Mouse (Mus musculus) kidney, adult 2 months (tissue): ENCODE measurements around the gene Ids. TPM values are rescaled to one million over a fixed set of nuclear protein-coding genes. Genes with fewer than 3 reads are reported as not detected.
A peak's percentile ranks its signal among the peaks of the same experiment; 100 is the strongest.
"Not testable (repeated sequence)": the region's sequence is repeated elsewhere in the genome, so short reads cannot be mapped to it uniquely, and the experiment has no call there.

Source experiments
- DNase-seq: peaks from one replicate; pipeline ENCODE4 v3.0.0; 2021
- H3K27ac ChIP-seq: fragments of 200-500 bp; 2 replicates; pipeline ENCODE4 v1.5.1; 2012; ENCODE audit warnings: low read depth, low read length, control low read depth, inconsistent platforms; ENCODE audit not compliant: insufficient read depth
- H3K27me3 ChIP-seq: fragments of 200-500 bp; replicated peaks from 2 replicates; pipeline ENCODE4 v1.6.1; 2012; ENCODE audit warnings: mild to moderate bottlenecking, moderate library complexity, low read length, inconsistent platforms; ENCODE audit not compliant: control insufficient read depth, insufficient read depth
- H3K36me3 ChIP-seq: fragments of 200-500 bp; 2 replicates; pipeline ENCODE4 v1.6.1; 2012; ENCODE audit warnings: mild to moderate bottlenecking, moderate library complexity, low read length, inconsistent platforms; ENCODE audit not compliant: control insufficient read depth, insufficient read depth
- H3K4me1 ChIP-seq: fragments of 200-500 bp; 2 replicates; pipeline ENCODE4 v1.6.1; 2011; ENCODE audit warnings: low read length; ENCODE audit not compliant: control insufficient read depth, insufficient read depth
- H3K4me3 ChIP-seq: fragments of 200-500 bp; 2 replicates; pipeline ENCODE4 v1.5.1; 2011; ENCODE audit warnings: mild to moderate bottlenecking, low read depth, low read length, control low read depth; ENCODE audit not compliant: insufficient read depth
- CTCF ChIP-seq: fragments of 200-500 bp; conservative IDR thresholded peaks from 2 replicates; pipeline ENCODE4 v1.5.1; 2011; ENCODE audit warnings: low read depth, mild to moderate bottlenecking, control low read depth, low read length, moderate library complexity, mixed read lengths; ENCODE audit not compliant: insufficient read depth, insufficient read length
- POLR2A ChIP-seq: fragments of 200-500 bp; IDR thresholded peaks from one replicate; pipeline ENCODE4 v1.6.1; 2011; ENCODE audit warnings: low read depth, low read length, control low read depth
- WGBS: fragments of 180-500 bp; shearing (Covaris S2); methylation state at CpG from one replicate; pipeline ENCODE4 v1.1.7; 2018; 5-methylcytosine and 5-hydroxymethylcytosine counted together
- polyA plus RNA-seq: library from polyadenylated mRNA; depleted of rRNA; stranded (reverse); fragments of >200 nt; gene quantifications from 2 replicates; pipeline ENCODE4 v1.2.3, GENCODE M21; 2012; rRNA removed

Ids gene
- 40.7 and 42.4 TPM in 2 replicates for polyA plus RNA-seq

DNA sequence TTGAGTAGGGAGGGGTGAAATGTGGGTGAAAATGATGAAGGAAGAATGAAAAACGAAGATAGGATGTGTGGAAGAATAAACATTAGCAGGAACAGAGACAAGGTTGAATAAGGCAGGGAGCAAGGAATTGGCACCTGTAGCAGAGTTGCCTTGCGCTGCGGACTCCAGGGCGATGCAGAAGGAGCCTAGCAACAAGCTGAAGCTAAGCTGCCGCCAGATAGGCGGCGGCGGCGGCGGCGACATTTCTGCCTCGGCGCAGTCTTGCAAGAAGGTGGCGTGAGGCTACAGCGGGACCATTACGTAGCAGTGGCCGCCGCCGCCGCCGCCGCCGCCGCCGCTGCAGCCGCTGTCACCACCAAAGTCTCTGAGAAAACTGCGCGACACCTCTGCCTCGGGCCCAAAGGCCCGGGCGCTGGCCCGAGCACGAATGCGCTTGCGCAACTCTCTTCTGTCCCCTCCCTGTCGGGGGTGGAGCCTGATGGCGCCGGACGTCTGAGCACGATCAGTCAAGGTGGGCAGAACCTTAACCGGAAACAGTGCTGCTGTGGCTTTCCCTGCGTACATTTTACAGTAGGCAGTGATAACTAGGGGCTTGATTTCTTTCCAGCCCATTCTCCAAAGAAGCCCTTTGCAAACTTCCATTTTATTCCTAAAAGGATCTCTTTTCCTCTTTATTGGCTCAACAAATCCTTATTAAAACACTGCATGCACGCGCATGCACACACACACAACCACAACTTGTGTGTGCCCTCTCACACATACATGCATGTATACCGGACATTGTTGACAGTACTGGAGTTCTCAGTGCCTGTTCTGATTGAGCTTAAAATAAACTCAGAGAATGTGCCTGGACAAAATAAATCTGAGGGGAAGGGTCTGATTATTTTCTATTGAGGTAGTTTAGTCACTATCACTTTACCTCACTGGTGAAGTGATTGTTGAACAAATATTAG, at the start of gene Ids:
Gene Ids, minus strand, starts transcription at position 424 of the 953 bp plus-strand sequence.
- WGBS: 5% methylated on average over 43 of the region's 45 CpGs
- Histone ChIP-seq H3K4me3 (peak within 1 kb of the TSS; percentile 76), H3K27ac (no peak within 1 kb of the TSS)

DNA sequence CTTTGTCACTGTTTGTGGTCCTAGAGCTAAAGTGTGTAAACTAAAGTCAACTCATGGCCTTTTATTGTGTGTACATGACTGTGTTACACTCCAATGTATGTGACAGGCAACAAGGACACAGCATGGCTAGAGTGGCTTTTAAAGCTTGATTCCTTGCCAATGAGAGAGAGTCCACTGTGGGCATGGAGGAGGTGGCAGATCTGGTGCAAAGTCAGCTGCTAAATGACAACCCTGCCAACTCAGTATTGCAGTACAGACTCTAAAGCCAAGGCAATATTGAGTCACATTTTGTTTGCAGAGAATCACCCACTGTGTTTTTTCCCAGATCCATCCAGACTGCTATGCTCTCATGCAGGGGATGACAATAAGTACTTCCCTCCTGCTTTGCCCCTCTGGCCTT, 27.8 kb upstream of the Ids start:
- H3K4me1 ChIP-seq, H3K27ac ChIP-seq, H3K4me3 ChIP-seq, H3K36me3 ChIP-seq, H3K27me3 ChIP-seq, DNase-seq: not testable (repeated sequence)

More for the DNA sequence above, at the start of gene Ids:
- peak; percentile 93 for DNase-seq
- Histone ChIP-seq H3K27me3 (no peaks in the 10 kb centered on the region), H3K4me1 (no peaks in the 10 kb centered on the region), H3K36me3 (no peaks in the 10 kb centered on the region)
- no peak for TF ChIP-seq CTCF
- TF ChIP-seq POLR2A: no peak

DNA sequence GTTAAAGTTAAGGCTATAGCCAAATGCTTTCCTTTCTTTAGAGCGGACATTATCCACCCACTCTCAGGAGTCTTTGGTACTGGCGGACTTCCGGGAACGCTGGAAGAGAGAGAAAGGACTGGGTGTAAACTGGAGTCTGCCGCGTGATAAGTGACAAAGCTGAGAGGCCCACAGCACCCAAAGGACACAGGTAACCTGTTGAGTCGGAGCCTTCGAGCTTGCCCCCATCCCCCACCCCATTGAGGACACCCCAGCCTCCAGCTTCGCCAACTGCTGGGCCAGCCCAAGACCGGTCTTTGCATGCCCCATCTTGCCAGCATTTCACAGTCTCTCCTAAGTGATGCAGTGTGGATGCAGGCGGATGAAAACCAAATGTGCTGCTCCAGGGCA, 21.1 kb upstream of the Ids start:
- H3K27ac ChIP-seq: peak overlapping the region; percentile 98
- 0% methylated on average over 11 of the region's 11 CpGs for WGBS
- no peak for DNase-seq
- no peaks in the 10 kb centered on the region for H3K27me3 ChIP-seq
- H3K4me1 ChIP-seq: peaks cover 4% of the 10 kb centered on the region; the same call in 1 of the 2 replicates
- TF ChIP-seq POLR2A: no peak
- TF ChIP-seq CTCF: no peak
- H3K4me3 ChIP-seq: peak overlapping the region; percentile 83
- no peaks in the 10 kb centered on the region for H3K36me3 ChIP-seq

DNA sequence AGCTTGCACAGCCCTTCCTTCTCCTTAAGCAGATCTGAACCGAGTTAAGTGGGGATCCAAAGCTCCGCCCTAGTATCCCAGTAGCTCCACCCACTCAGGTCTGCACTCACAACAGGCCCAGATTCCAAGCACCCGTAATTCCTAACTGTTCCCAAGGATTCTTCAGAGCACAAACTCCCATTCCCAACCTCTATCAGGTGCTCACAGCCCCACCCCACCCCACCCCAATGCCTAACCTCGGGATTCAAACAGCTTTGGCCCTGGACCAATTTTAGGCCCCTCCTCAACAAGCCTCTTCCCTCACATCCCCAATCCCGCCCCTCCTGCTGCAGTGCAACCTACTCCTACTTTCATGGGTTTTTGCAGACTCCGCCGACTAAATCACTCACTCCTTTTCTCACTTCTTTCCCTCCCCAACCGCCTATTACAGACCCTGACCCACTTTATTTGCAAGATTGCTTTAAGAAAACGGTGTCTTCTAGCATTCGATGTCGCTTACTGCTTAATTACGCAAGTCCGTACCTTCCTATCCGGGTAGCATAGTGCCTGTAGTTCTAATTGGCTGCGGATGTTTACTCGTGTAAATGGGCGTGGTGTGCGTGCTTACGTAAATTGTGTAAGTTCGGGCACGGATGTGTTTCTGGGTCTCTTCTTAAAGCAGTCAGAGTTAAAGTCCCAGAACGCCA, 20.5 kb upstream of the Ids start, which contains the start of gene 1110012L19Rik:
Gene 1110012L19Rik, plus strand, starts transcription at position 602 of the 686 bp plus-strand sequence.
- peak within 1 kb of the TSS; percentile 83 for H3K4me3 ChIP-seq
- H3K27ac ChIP-seq: peak within 1 kb of the TSS; percentile 98
- DNase-seq: peak; percentile 91
- no peak for TF ChIP-seq CTCF
- TF ChIP-seq POLR2A: no peak
- under 1% methylated on average over 22 of the region's 22 CpGs for WGBS
- no peaks in the 10 kb centered on the region for H3K27me3 ChIP-seq
- H3K4me1 ChIP-seq: peaks cover 4% of the 10 kb centered on the region; the same call in 1 of the 2 replicates
- no peaks in the 10 kb centered on the region for H3K36me3 ChIP-seq

DNA sequence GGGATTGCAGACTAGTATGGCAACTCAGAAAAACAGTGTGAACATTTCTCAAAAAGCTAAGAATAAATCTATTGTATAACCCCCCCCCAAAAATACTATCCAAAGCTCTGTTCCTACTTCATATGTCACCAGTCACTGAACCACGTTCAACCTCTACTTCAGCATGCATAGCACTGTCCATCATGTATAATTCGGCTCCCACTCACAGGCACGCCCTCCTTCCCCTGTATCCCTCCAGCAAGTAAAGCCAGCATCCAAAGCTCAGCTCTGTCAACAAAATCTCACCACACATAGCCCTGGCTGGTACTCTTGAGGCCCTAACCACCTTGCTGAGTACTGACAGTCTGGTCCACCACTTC, 20.0 kb upstream of the Ids start:
- peaks cover 4% of the 10 kb centered on the region; the same call in 1 of the 2 replicates for H3K4me1 ChIP-seq
- peak overlapping the region; percentile 65; the same call in 1 of the 2 replicates for H3K27ac ChIP-seq
- peak overlapping the region; percentile 83 for H3K4me3 ChIP-seq
- 20% methylated on average over 3 of the region's 3 CpGs for WGBS
- TF ChIP-seq POLR2A: no peak
- no peak for TF ChIP-seq CTCF
- no peaks in the 10 kb centered on the region for H3K27me3 ChIP-seq
- DNase-seq: no peak
- H3K36me3 ChIP-seq: no peaks in the 10 kb centered on the region

DNA sequence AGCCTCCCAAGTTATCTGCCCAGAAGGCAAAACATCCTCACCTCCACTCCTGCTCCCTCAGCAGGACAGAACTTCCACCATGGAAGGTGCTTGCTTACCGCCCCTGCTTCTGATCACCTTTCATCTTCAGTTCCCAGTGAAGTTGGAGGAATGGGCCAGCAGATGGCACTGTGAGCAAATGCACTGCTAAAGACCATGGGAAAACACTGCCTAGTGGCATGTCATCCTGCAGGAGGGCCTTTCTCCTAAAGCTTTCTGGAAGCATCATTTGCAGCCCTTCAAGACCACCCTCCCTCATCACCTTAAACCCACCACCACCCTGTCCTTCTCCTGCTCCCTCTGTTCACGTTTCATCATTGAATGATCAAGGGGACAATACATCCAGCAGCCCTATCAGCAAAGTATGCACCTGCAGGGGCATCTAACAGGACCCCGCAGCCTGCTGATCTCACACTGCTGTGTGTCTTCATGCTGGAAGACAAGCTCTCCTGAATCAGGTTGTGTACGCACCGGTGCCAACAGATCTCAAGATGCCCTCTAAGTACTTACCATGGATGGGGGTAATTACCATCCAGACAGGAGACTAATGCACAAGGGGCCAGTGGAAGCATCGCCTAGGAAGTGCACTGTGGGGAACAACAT, 9.7 kb upstream of the Ids start:
- TF ChIP-seq CTCF: 0 out of 2 replicates have a peak, but pooled peaks have one; percentile 13
- DNase-seq, H3K27me3 ChIP-seq, H3K27ac ChIP-seq, H3K36me3 ChIP-seq, H3K4me3 ChIP-seq, H3K4me1 ChIP-seq: not testable (repeated sequence)
- 68% methylated on average over 5 of the region's 6 CpGs for WGBS

DNA sequence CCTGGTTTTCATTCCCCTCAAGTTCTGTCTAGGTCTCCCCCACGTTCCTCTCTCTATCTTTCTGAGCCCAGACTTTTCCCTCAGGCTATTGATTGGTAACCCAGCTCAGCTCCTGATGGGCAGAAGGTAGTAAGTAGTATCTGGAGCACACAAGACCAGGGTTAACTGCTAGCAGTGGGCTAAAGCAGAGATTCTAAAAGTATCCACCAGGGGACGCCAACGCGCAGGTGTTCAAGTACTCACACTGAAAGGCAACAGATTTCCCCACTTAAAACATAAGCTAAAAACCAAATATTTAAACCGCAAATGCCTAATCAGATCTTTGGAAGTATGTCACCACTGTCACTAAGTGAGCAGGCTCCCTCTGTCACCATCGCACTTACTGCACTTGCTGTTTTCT, 4.9 kb upstream of the Ids start:
- not testable (repeated sequence) for H3K36me3 ChIP-seq, H3K27me3 ChIP-seq, H3K27ac ChIP-seq, H3K4me3 ChIP-seq, H3K4me1 ChIP-seq, DNase-seq
- WGBS: 30% methylated on average over 1 of the region's 6 CpGs
